Mouse (Mus musculus) testis, adult 2 months (tissue): ENCODE data around the gene Lmcd1. TPM values are rescaled to one million over a fixed set of nuclear protein-coding genes. Genes with fewer than 3 reads are reported as not detected.

Experiments used
- H3K27ac ChIP-seq: fragments of 200-500 bp; 2 replicates; pipeline ENCODE4 v1.5.1; 2012; ENCODE audit warnings: low read depth, low read length; ENCODE audit not compliant: control insufficient read depth, insufficient read depth
- H3K27me3 ChIP-seq: fragments of 200-500 bp; 2 replicates; pipeline ENCODE4 v1.6.1; 2012; ENCODE audit warnings: mild to moderate bottlenecking, low read length, moderate library complexity; ENCODE audit not compliant: control insufficient read depth, insufficient read depth
- H3K36me3 ChIP-seq: fragments of 200-500 bp; 2 replicates; pipeline ENCODE4 v1.6.1; 2012; ENCODE audit warnings: mild to moderate bottlenecking, low read length; ENCODE audit not compliant: control insufficient read depth, insufficient read depth
- H3K4me1 ChIP-seq: fragments of 200-500 bp; 2 replicates; pipeline ENCODE4 v1.6.1; 2012; ENCODE audit warnings: low read length; ENCODE audit not compliant: control insufficient read depth, insufficient read depth
- H3K4me3 ChIP-seq: fragments of 200-500 bp; 2 replicates; pipeline ENCODE4 v1.5.1; 2012; ENCODE audit warnings: low read depth, mild to moderate bottlenecking, low read length, moderate library complexity, mixed read lengths; ENCODE audit not compliant: control insufficient read depth
- CTCF ChIP-seq: fragments of 200-500 bp; IDR thresholded peaks from 2 replicates; pipeline ENCODE4 v1.5.1; 2012; ENCODE audit warnings: low read depth, mild to moderate bottlenecking, inconsistent platforms, low read length, moderate library complexity; ENCODE audit not compliant: control insufficient read depth, insufficient read depth, insufficient replicate concordance
- POLR2A ChIP-seq: fragments of 200-500 bp; IDR thresholded peaks from 2 replicates; pipeline ENCODE4 v1.6.1; 2012; ENCODE audit warnings: low read depth, mild to moderate bottlenecking, inconsistent platforms, low read length, moderate library complexity; ENCODE audit not compliant: control insufficient read depth
- polyA plus RNA-seq: library from polyadenylated mRNA; depleted of rRNA; stranded (reverse); fragments of >200 nt; gene quantifications from 2 replicates; pipeline ENCODE4 v1.2.3, GENCODE M21; 2012

The Lmcd1 gene
- polyA plus RNA-seq, 1 experiment, result 1.4 TPM

DNA sequence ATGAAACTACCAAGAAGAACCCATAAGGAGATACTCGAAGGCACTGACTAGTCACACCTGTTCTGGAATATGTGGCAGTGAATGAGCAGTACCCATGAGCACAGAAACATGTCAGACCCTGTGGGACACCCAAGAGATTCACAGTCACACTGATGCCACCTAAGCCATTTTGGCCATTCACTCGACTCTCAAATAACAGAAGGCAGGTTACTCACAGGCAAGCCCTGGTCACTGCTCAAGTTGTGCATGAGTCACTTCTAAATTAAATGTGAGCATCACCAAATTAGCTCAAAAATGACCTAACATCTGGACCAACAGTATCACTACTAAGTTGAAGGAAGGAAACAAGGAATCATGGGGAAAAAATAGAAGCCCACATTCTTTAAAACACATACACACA lies 18.6 kb upstream of the Lmcd1 start:
- no peak for TF ChIP-seq POLR2A
- no peak for TF ChIP-seq CTCF

DNA sequence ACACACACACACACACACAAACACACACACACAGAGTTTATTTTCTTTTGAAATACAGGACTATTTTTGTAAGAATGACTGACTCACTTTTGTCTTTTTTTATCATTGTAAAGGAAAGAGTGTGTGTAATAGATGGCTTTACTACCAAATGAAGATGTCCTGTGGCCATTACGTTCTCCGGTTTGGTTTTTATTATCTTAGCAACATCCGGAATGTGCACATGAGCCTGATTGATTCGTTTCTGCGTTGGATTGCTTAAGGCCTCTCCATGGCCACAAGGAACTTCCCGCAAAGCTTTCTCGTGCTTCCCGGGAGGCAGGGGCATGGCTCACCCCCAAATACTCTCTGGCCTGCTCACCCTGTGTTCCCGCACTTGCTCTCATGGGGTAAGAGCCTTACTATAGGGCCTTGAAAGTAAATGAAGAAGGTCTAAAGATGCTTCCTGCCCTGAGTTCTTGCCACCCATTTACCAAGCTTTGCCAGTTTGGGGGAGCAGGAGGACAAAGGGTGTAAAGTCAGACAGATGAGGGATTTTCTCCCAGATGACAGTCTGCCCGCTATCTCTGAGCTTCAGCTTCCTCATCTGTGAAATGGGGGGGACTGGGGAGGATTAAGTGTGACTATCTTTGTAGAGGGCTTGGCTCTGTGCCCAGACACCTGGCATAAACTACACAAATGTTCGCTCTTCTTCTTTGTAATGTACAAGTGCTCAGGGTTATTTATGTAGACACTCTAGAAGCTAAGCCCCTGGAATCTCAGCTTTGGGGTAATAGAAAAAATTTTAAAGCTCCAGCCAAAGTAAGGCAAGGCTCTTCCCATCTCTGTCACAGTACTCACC lies 18.0 kb upstream of the Lmcd1 start:
- H3K27ac ChIP-seq, result no peak overlapping the region
- no peak overlapping the region for H3K4me3 ChIP-seq
- H3K36me3 ChIP-seq, result no peaks in the 10 kb centered on the region
- TF ChIP-seq POLR2A (no peak), CTCF (no peak)
- no peaks in the 10 kb centered on the region for H3K4me1 ChIP-seq
- no peaks in the 10 kb centered on the region for H3K27me3 ChIP-seq

More for the DNA sequence above, 18.6 kb upstream of the Lmcd1 start:
- H3K4me3 ChIP-seq, result no peak overlapping the region
- H3K36me3 ChIP-seq, result no peaks in the 10 kb centered on the region
- no peaks in the 10 kb centered on the region for H3K27me3 ChIP-seq
- H3K27ac ChIP-seq, result no peak overlapping the region
- H3K4me1 ChIP-seq, result no peaks in the 10 kb centered on the region

- Histone ChIP-seq H3K4me1 (no peaks in the 10 kb centered on the region), H3K36me3 (no peaks in the 10 kb centered on the region), H3K4me3 (no peak overlapping the region), H3K27ac (no peak overlapping the region), H3K27me3 (no peaks in the 10 kb centered on the region)
- TF ChIP-seq CTCF (no peak), POLR2A (no peak)
Observed at GRCm38 (mm10) chr6:112256599-112256998, 17.0 kb upstream of the Lmcd1 start.

DNA sequence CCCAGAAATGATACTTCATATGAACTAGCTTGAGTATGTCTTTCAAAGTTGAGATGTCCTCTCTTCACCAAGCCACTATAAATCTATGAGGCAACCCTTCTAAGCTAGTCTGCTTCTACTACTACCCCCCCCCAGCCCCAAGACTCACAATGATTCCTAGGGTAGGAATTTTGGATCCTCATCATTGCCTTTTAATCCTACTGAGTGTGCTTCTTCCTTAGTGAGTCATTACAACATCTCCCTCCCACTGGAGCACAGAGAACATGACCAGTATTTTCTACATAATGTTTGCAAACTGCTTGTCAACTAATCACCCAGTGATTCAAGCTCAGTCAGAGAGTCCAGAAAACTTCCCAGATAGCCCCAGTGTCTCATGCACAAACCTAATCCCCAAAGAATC lies 12.5 kb upstream of the Lmcd1 start:
- TF ChIP-seq CTCF, result no peak
- no peak for TF ChIP-seq POLR2A
- H3K4me3 ChIP-seq, result no peak overlapping the region
- H3K36me3 ChIP-seq, result no peaks in the 10 kb centered on the region
- no peaks in the 10 kb centered on the region for H3K27me3 ChIP-seq
- H3K27ac ChIP-seq, result no peak overlapping the region
- H3K4me1 ChIP-seq, result no peaks in the 10 kb centered on the region

DNA sequence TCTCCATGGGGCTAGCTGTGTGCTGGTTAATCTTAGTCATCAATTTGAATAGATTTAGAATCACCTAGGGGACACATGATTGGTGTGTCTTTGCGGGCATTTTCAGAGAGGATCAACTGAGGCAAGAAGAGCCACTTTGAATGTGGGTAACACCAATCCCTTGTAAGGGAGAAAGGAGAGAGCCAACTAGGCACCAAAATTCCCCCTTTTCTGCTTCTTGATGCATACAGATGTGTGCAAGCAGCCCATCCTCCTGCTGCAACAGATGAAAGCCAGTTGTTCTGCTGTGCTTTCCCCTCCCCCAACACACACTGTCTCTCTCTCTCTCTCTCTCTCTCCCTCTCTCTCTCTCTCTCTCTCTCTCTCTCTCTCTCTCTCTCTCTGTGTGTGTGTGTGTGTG lies 9.2 kb upstream of the Lmcd1 start:
- Histone ChIP-seq H3K4me1 (no peaks in the 10 kb centered on the region), H3K36me3 (no peaks in the 10 kb centered on the region), H3K4me3 (no peak overlapping the region), H3K27ac (no peak overlapping the region), H3K27me3 (no peaks in the 10 kb centered on the region)
- no peak for TF ChIP-seq CTCF
- no peak for TF ChIP-seq POLR2A

DNA sequence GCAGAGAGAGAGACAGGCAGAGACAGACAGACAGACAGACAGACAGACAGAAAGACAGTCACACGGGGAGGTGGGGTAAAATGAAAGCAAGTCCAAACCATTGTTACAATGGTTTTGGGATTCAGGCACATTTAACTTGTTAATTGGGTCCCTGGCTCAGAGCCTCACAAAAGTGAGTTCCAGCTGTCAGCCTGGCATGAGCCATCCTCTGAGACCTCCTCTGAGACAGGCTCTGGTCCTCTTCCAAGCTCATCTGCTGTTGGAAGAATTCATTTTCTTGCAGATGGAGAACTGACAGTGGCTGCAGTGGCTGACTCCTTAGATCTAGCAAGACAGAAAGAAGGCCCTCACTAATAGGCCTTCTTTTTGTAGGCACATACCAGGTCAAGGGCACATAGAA lies 6.9 kb upstream of the Lmcd1 start:
- no peak overlapping the region for H3K27ac ChIP-seq

DNA sequence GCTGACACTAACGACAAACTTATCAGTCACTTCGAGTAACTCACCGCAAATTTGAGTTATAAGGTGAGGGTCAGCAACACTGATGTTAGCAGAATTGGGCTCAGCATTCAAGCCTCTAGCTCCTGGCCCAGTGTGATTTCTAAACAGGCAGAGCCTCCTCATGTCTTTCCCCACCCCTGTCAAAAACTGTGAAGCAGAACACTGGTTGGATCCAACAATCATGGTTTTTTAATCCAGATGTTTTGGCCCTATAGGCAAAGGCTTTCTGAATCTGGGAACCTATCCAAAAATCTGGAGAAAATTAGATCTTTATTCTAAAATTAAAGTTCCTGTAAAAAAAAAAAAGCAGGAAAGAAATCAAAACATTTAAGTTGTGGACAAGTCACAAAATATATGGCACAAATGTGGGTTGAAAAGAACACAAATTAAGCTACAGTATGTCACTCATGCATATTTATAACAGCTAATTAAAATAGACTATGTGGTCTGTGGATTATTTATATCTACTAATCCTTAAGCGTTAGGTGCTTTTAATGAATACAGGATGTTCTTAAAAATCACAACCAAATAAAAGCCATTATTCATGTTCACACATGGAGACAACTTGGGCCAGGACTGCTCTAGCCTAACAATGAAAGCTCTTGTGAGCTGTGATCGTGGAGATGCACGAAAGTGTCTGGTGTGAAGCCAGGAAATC lies 5.7 kb upstream of the Lmcd1 start:
- no peak for TF ChIP-seq CTCF
- no peak for TF ChIP-seq POLR2A
- Histone ChIP-seq H3K4me1 (no peaks in the 10 kb centered on the region), H3K4me3 (no peak overlapping the region)

More for the DNA sequence above, 6.9 kb upstream of the Lmcd1 start:
- no peak for TF ChIP-seq POLR2A
- TF ChIP-seq CTCF, result no peak
- Histone ChIP-seq H3K4me3 (no peak overlapping the region), H3K36me3 (no peaks in the 10 kb centered on the region), H3K4me1 (no peaks in the 10 kb centered on the region), H3K27me3 (no peaks in the 10 kb centered on the region)

More for the DNA sequence above, 5.7 kb upstream of the Lmcd1 start:
- Histone ChIP-seq H3K36me3 (no peaks in the 10 kb centered on the region), H3K27ac (no peak overlapping the region), H3K27me3 (no peaks in the 10 kb centered on the region)
